Mouse (Mus musculus): ENCODE measurements around the gene Dcaf15. TPM values are rescaled to one million over a fixed set of nuclear protein-coding genes. Genes with fewer than 3 reads are reported as not detected.

The Dcaf15 gene
- 1 to 10 TPM; 8.1 to 8.2 TPM for total RNA-seq (2021)

- intact Hi-C loops (cut with DNase I): loop anchor here (2.0 kb wide), 1 partner anchor 42 kb away; the partner anchor contains the start of gene Cc2d1a
- peak; percentile 95 to 96 for DNase-seq
Measured at GRCm38 (mm10) chr8:84104697-84105609, at the start of gene Dcaf15. TSS of gene Dcaf15 (minus strand) at chr8:84104768.

GRCm38 (mm10) chr8:84149181-84149580, 44.6 kb upstream of the Dcaf15 start:
- DNase-seq: no peak
- intact Hi-C loops (cut with DNase I): loop anchor here (5.0 kb wide), 1 partner anchor 87 kb away; no protein-coding TSS in a partner anchor

GRCm38 (mm10) chr8:84148531-84148850, 43.9 kb upstream of the Dcaf15 start:
- intact Hi-C loops (cut with DNase I): loop anchor here (5.0 kb wide), 1 partner anchor 86 kb away; no protein-coding TSS in a partner anchor
- DNase-seq: no peak

GRCm38 (mm10) chr8:84147769-84148530, 43.4 kb upstream of the Dcaf15 start, which contains the start of the genes Cc2d1a and 4930432K21Rik:
TSS of gene Cc2d1a (minus strand) at chr8:84147936.
TSS of gene 4930432K21Rik (plus strand) at chr8:84148025.
- DNase-seq: peak; percentile 92
- intact Hi-C loops (cut with DNase I): loop anchor here (2.0 to 5.0 kb wide), 3 partner anchors 31 to 86 kb away; partner anchors contain the start of gene Dcaf15

GRCm38 (mm10) chr8:84147324-84147766, 42.8 kb upstream of the Dcaf15 start:
- intact Hi-C loops (cut with DNase I): loop anchor here (2.0 to 5.0 kb wide), 3 partner anchors 31 to 85 kb away; partner anchors contain the start of gene Dcaf15
- DNase-seq: no peak

GRCm38 (mm10) chr8:84144636-84145245, 40.2 kb upstream of the Dcaf15 start:
- intact Hi-C loops (cut with DNase I): loop anchor here (5.0 kb wide), 1 partner anchor 82 kb away; no protein-coding TSS in a partner anchor
- DNase-seq: no peak

GRCm38 (mm10) chr8:84140838-84141237, 36.3 kb upstream of the Dcaf15 start:
- intact Hi-C loops (cut with DNase I): no loop called here
- DNase-seq: no peak

GRCm38 (mm10) chr8:84137848-84138247, 33.3 kb upstream of the Dcaf15 start:
- intact Hi-C loops (cut with DNase I): no loop called here
- DNase-seq: no peak

GRCm38 (mm10) chr8:84132225-84132624, 27.7 kb upstream of the Dcaf15 start:
- intact Hi-C loops (cut with DNase I): no loop called here
- no peak for DNase-seq

GRCm38 (mm10) chr8:84130806-84131205, 26.2 kb upstream of the Dcaf15 start:
- DNase-seq: peak; percentile 18 to 19
- intact Hi-C loops (cut with DNase I): no loop called here

GRCm38 (mm10) chr8:84128277-84128676, 23.7 kb upstream of the Dcaf15 start:
- intact Hi-C loops (cut with DNase I): no loop called here
- DNase-seq: no peak

GRCm38 (mm10) chr8:84127202-84127901, 22.8 kb upstream of the Dcaf15 start:
- intact Hi-C loops (cut with DNase I): no loop called here
- no peak for DNase-seq

GRCm38 (mm10) chr8:84126742-84127141, 22.2 kb upstream of the Dcaf15 start:
- DNase-seq: no peak
- intact Hi-C loops (cut with DNase I): no loop called here

GRCm38 (mm10) chr8:84125656-84126055, 21.1 kb upstream of the Dcaf15 start, which contains the start of gene Podnl1:
TSS of gene Podnl1 (plus strand) at chr8:84125989.
- intact Hi-C loops (cut with DNase I): no loop called here
- no peak for DNase-seq

- intact Hi-C loops (cut with DNase I): no loop called here
Measured at GRCm38 (mm10) chr8:84122151-84122550, 17.6 kb upstream of the Dcaf15 start.

GRCm38 (mm10) chr8:84115646-84116045, 11.1 kb upstream of the Dcaf15 start:
- intact Hi-C loops (cut with DNase I): no loop called here
- DNase-seq: no peak

More at GRCm38 (mm10) chr8:84122151-84122550, 17.6 kb upstream of the Dcaf15 start:
- DNase-seq: no peak

GRCm38 (mm10) chr8:84106216-84107040, 1.9 kb upstream of the Dcaf15 start:
- intact Hi-C loops (cut with DNase I): no loop called here
- no peak for DNase-seq

GRCm38 (mm10) chr8:84105676-84106075, 1.1 kb upstream of the Dcaf15 start:
- intact Hi-C loops (cut with DNase I): loop anchor here (2.0 kb wide), 1 partner anchor 41 kb away; the partner anchor contains the start of gene Cc2d1a
- no peak for DNase-seq

- DNase-seq: no peak
- intact Hi-C loops (cut with DNase I): loop anchor here (2.0 kb wide), 1 partner anchor 43 kb away; the partner anchor contains the start of gene Cc2d1a
Measured at GRCm38 (mm10) chr8:84104221-84104620, 347 bp downstream of the Dcaf15 start.
